Comparison of ENCODE assay signal across 7 mouse cellular contexts in genomic region chr10:128908778-128909448, GRCm38 (mm10). TPM values are rescaled to one million over a fixed set of nuclear protein-coding genes. Genes with fewer than 3 reads are reported as not detected.
DNase-seq lines count a peak whose midpoint lies in the region; ATAC-seq and TF ChIP-seq lines count a peak whose summit lies in the region.

No protein-coding gene starts in this region.

- DNase-seq in NIH3T3 (ENCODE audit: low read depth), result peak; percentile 79
- no peak for DNase-seq in layer of hippocampus, adult 8-10 months (ENCODE audit: low spot score in 2 of 2)
- DNase-seq in T-cell, adult 2 months (ENCODE audit: low spot score), result no peak
- DNase-seq in gastrocnemius, postnatal 4 days (ENCODE audit: low spot score in 2 of 2), result no peak

- no peaks in the 10 kb centered on the region for H3K27me3 ChIP-seq in intestine, embryonic 16.5 days (replicated peaks; ENCODE audit: control insufficient read depth, insufficient read depth, low read length)

- peaks cover 3% of the 10 kb centered on the region; the same call in 1 of the 2 replicates for H3K36me3 ChIP-seq in intestine, embryonic 16.5 days (ENCODE audit: control insufficient read depth, insufficient read depth, low read length)
- H3K36me3 ChIP-seq in macrophage (ENCODE audit: inconsistent target), result peaks cover 17% of the 10 kb centered on the region

- peak overlapping the region; percentile 53 for H3K27ac ChIP-seq in cortical plate, adult 2 months (ENCODE audit: insufficient read depth, low read length)
- H3K27ac ChIP-seq in intestine, embryonic 16.5 days (ENCODE audit: low read length), result peak overlapping the region; percentile 96
- H3K27ac ChIP-seq in macrophage, result peak overlapping the region; percentile 94

- H3K4me2 ChIP-seq in intestine, embryonic 16.5 days (ENCODE audit: low read depth, low read length), result peak overlapping the region; percentile 81

- peak overlapping the region; percentile 44; the same call in 1 of the 2 replicates for H3K4me3 ChIP-seq in cortical plate, adult 2 months (ENCODE audit: insufficient read depth, low read length)
- peak overlapping the region; percentile 85 for H3K4me3 ChIP-seq in intestine, embryonic 16.5 days (ENCODE audit: low read length)
- H3K4me3 ChIP-seq in macrophage (ENCODE audit: inconsistent target), result peak overlapping the region; percentile 20; the same call in 1 of the 2 replicates

- TF ChIP-seq POLR2A in cortical plate, adult 2 months (IDR thresholded peaks at IDR 0.05; ENCODE audit: extremely low read depth, insufficient read depth, low read length), result no peak

- WGBS in intestine, embryonic 16.5 days, result 38% methylated on average over 13 of the region's 13 CpGs
- WGBS in macrophage (ENCODE audit: missing documents), result 63% methylated on average over 13 of the region's 13 CpGs

- no peaks in the 10 kb centered on the region for H3K9me3 ChIP-seq in intestine, embryonic 16.5 days (ENCODE audit: control insufficient read depth, low read length)

- TF ChIP-seq CTCF in cortical plate, adult 2 months (IDR thresholded peaks at IDR 0.05; ENCODE audit: extremely low read depth, insufficient read depth, low read length), result no peak

- H3K4me1 ChIP-seq in cortical plate, adult 2 months (ENCODE audit: control insufficient read depth, insufficient read depth, low read length), result no peaks in the 10 kb centered on the region
- H3K4me1 ChIP-seq in intestine, embryonic 16.5 days (ENCODE audit: control insufficient read depth, insufficient read depth, low read length), result peaks cover 10% of the 10 kb centered on the region

- peak; percentile 66 for ATAC-seq in intestine, embryonic 16.5 days

- peaks cover 42% of the 10 kb centered on the region for H3K79me2 ChIP-seq in macrophage (ENCODE audit: inconsistent target)

- peak overlapping the region; percentile 96 for H3K9ac ChIP-seq in intestine, embryonic 16.5 days (ENCODE audit: low read depth, low read length)

RNA-seq across cellular contexts. Expression of gene Cd63, which starts 8.1 kb away (rescaled TPM):
- 76.2 and 79.5 TPM in 2 replicates for polyA plus RNA-seq in cortical plate, adult 2 months (2012; rRNA removed)
- polyA plus RNA-seq in intestine, embryonic 16.5 days (2015; fragmentation: Nextera tagmentation; extraction: Ambion mirVana), result 794 TPM in 2 replicates
- total RNA-seq in macrophage (2018; cell fraction: chromatin; rRNA removed), result 100 to 1,000 TPM in 20 of 26 experiments, 10 to 100 TPM in 6; 64.3 to 309 (median 139) TPM
- total RNA-seq in macrophage (2018; cell fraction: cytosol; rRNA removed), result 1,000 to 10,000 TPM in 13 of 26 experiments, 100 to 1,000 TPM in 13; 763 to 1,370 (median 956) TPM
- 1,000 to 10,000 TPM in 4 of 26 experiments, 100 to 1,000 TPM in 22; 352 to 1,389 (median 692) TPM for total RNA-seq in macrophage (2018; cell fraction: nucleus; rRNA removed)
- 1,227 to 1,611 TPM (median 1,544 TPM) in 3 replicates for polyA plus RNA-seq in macrophage (2018)
- 100 to 1,000 TPM in 2 of 4 experiments, 10 to 100 TPM in 2; 76.9 to 199 (median 126) TPM for total RNA-seq in layer of hippocampus, adult 8-10 months (2022)
- 100 to 1,000 TPM; 311 to 352 TPM for total RNA-seq in gastrocnemius, postnatal 4 days (2021)

RNA-seq across cellular contexts. Expression of gene Rdh5, which starts 13.8 kb away (rescaled TPM):
- 12.7 and 13.0 TPM in 2 replicates for polyA plus RNA-seq in cortical plate, adult 2 months (2012; rRNA removed)
- 18.6 and 18.8 TPM in 2 replicates for polyA plus RNA-seq in intestine, embryonic 16.5 days (2015; fragmentation: Nextera tagmentation; extraction: Ambion mirVana)
- total RNA-seq in macrophage (2018; cell fraction: chromatin; rRNA removed), result 10 to 100 TPM in 6 of 26 experiments, 1 to 10 TPM in 20; 2.7 to 12.5 (median 8.1) TPM
- 1 to 10 TPM in 9 of 26 experiments, under 1 TPM in 17; 0.36 to 1.5 (median 0.79) TPM for total RNA-seq in macrophage (2018; cell fraction: cytosol; rRNA removed)
- 1 to 10 TPM; 2.8 to 8.7 (median 6.3) TPM for total RNA-seq in macrophage (2018; cell fraction: nucleus; rRNA removed)
- 0.53 to 1.3 TPM (median 0.92 TPM) in 3 replicates for polyA plus RNA-seq in macrophage (2018)
- total RNA-seq in layer of hippocampus, adult 8-10 months (2022), result 1 to 10 TPM; 4.5 to 7.8 (median 7.2) TPM
- total RNA-seq in gastrocnemius, postnatal 4 days (2021), result 10 to 100 TPM; 11.7 to 12.1 TPM

RNA-seq across cellular contexts. Expression of gene Bloc1s1, which starts 14.9 kb away (rescaled TPM):
- 221 and 224 TPM in 2 replicates for polyA plus RNA-seq in cortical plate, adult 2 months (2012; rRNA removed)
- polyA plus RNA-seq in intestine, embryonic 16.5 days (2015; fragmentation: Nextera tagmentation; extraction: Ambion mirVana), result 208 and 220 TPM in 2 replicates
- total RNA-seq in macrophage (2018; cell fraction: chromatin; rRNA removed), result 10 to 100 TPM in 21 of 26 experiments, 1 to 10 TPM in 5; 5.8 to 37.8 (median 15.4) TPM
- total RNA-seq in macrophage (2018; cell fraction: cytosol; rRNA removed), result 100 to 1,000 TPM; 105 to 174 (median 124) TPM
- 10 to 100 TPM; 12.8 to 51.2 (median 30.7) TPM for total RNA-seq in macrophage (2018; cell fraction: nucleus; rRNA removed)
- 77.8 to 126 TPM (median 124 TPM) in 3 replicates for polyA plus RNA-seq in macrophage (2018)
- total RNA-seq in layer of hippocampus, adult 8-10 months (2022), result 100 to 1,000 TPM in 2 of 4 experiments, 10 to 100 TPM in 2; 69.0 to 104 (median 90.6) TPM
- 100 to 1,000 TPM; 218 to 231 TPM for total RNA-seq in gastrocnemius, postnatal 4 days (2021)

RNA-seq across cellular contexts. Expression of gene Gdf11, which starts 17.4 kb away (rescaled TPM):
- polyA plus RNA-seq in cortical plate, adult 2 months (2012; rRNA removed), result 7.2 TPM in 2 replicates
- polyA plus RNA-seq in intestine, embryonic 16.5 days (2015; fragmentation: Nextera tagmentation; extraction: Ambion mirVana), result 2.1 and 2.2 TPM in 2 replicates
- 1 to 10 TPM in 1 of 26 experiments, under 1 TPM in 4, not detected in 21; 0.13 to 2.9 (median 0.18) TPM for total RNA-seq in macrophage (2018; cell fraction: chromatin; rRNA removed)
- under 1 TPM in 8 of 26 experiments, not detected in 18; under 0.01 to 0.29 (median 0.05) TPM for total RNA-seq in macrophage (2018; cell fraction: cytosol; rRNA removed)
- total RNA-seq in macrophage (2018; cell fraction: nucleus; rRNA removed), result under 1 TPM in 5 of 26 experiments, not detected in 21; 0.16 to 0.99 (median 0.30) TPM
- 0.03 TPM in 1 of 3 replicates, not detected in the others for polyA plus RNA-seq in macrophage (2018)
- total RNA-seq in layer of hippocampus, adult 8-10 months (2022), result 10 to 100 TPM; 19.9 to 22.7 (median 22.3) TPM
- 1 to 10 TPM; 7.5 to 8.3 TPM for total RNA-seq in gastrocnemius, postnatal 4 days (2021)

RNA-seq across cellular contexts. Expression of gene Itga7, which starts 24.7 kb away (rescaled TPM):
- 24.3 and 24.9 TPM in 2 replicates for polyA plus RNA-seq in cortical plate, adult 2 months (2012; rRNA removed)
- polyA plus RNA-seq in intestine, embryonic 16.5 days (2015; fragmentation: Nextera tagmentation; extraction: Ambion mirVana), result 3.3 and 3.7 TPM in 2 replicates
- total RNA-seq in macrophage (2018; cell fraction: chromatin; rRNA removed), result 1 to 10 TPM in 7 of 26 experiments, under 1 TPM in 16, not detected in 3; 0.26 to 1.7 (median 0.65) TPM
- not detected for total RNA-seq in macrophage (2018; cell fraction: cytosol; rRNA removed)
- total RNA-seq in macrophage (2018; cell fraction: nucleus; rRNA removed), result 1 to 10 TPM in 1 of 26 experiments, under 1 TPM in 13, not detected in 12; 0.18 to 2.1 (median 0.34) TPM
- not detected in 3 replicates for polyA plus RNA-seq in macrophage (2018)
- 10 to 100 TPM; 29.5 to 35.4 (median 31.6) TPM for total RNA-seq in layer of hippocampus, adult 8-10 months (2022)
- total RNA-seq in gastrocnemius, postnatal 4 days (2021), result 100 to 1,000 TPM; 148 to 157 TPM

Comparison
In these comparisons a context has a peak if more than half of its experiments do, and no peak if none do; other contexts are left out.
1. H3K4me3 ChIP-seq: peak in every context shown above with its lines; median percentile 85 in intestine, embryonic 16.5 days; 44 in cortical plate, adult 2 months; 20 in macrophage.